Mouse (Mus musculus) ZHBTc4 (cell line): ENCODE measurements at regions not wholly inside any gene's neighbourhood (a gene's known extent, or its start where the extent isn't known, plus 50 kb on each side); places are given as distances from the start of the nearest gene placed in this dataset.

Experiments used
- DNase-seq: peaks from one replicate; pipeline ENCODE4 v3.0.0-alpha.2; 2011; ENCODE audit warnings: low read depth, low spot score

DNA sequence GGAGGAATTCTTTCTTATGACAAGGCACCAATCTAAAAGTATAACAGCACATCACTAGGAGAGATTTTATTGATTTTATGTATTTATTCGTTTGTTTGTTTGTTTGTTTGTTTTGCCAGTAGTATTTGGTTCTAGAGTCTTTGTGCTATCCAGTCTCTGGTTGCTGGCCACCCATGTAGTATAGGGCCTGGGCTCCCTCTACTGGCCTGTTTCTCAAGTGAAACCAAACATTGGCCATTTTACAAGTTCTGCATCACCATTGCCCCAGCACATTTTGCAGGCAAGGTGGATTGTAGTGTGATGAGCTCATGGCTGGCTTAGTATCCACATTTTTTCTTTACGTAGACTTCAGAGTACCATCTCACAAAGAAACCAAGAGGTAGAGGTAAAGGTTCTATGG lies 376.9 kb upstream of the Luzp2 start:
- peak; percentile 35 for DNase-seq

GRCm38 (mm10) chr7:54491254-54491653 lies 344.0 kb upstream of the Luzp2 start:
- DNase-seq: no peak

- DNase-seq: no peak
Observed at GRCm38 (mm10) chr7:54505235-54505634, 330.1 kb upstream of the Luzp2 start.

- DNase-seq: no peak
Observed at GRCm38 (mm10) chr7:54507006-54507405, 328.3 kb upstream of the Luzp2 start.

DNA sequence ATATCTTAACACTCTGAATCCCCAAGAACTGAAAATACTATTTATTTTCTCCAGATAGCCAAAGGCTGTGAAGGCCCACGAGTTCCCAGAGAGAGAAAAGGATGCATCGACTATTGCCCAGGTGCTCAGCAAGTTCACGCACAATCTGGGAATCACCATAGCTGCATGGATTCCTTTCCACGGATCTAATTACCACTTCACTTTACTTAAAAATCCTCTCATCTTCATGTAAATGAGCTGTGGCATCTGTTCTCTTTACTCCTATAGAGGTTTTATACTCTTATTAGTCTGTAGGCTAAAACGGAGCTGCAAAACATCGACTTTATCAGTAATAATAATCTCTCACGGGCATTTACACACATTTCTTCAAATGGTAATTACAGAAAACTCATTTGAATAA lies 299.6 kb upstream of the Luzp2 start:
- DNase-seq: no peak

DNA sequence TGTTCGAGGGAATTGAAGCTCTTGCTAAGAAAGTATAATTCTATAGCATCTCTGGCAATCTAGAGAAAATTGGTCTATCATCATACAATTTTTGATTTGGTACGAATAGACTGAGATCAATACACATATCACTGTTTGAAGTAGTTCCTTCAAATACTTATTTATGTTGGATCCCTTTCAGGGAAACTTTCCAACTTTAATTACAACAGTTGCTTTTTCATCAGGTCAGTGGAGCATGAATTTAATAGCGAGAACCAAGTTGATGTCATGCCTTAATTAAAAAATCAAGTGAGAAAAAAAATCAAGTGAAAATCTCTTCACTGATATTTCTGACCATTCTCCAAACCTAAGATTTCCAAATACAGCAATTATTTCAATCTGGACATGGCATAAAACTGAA lies 277.9 kb upstream of the Luzp2 start:
- no peak for DNase-seq

- DNase-seq: no peak
Observed at GRCm38 (mm10) chr7:54565569-54566179, 269.6 kb upstream of the Luzp2 start.

- DNase-seq: no peak
Observed at GRCm38 (mm10) chr7:54599776-54600175, 235.5 kb upstream of the Luzp2 start.

DNA sequence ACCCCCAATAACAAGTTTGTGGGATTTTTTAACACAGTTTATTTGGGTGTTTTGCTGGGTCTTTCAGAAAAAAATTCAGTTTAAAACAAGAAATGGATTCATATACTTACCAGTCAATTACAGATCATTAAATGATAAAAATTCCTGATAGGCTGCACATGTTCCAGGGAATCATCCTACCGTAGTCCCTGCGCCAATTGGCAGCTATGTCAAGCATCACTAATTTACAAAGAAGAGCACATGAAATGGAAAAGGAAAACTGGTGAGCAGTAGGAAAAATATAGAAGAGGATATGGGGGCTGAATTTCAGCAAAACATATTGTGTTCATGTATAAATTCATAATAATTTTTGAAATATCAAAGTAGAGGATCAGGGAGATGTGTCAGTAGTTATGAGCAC lies 212.9 kb upstream of the Luzp2 start:
- DNase-seq: no peak

GRCm38 (mm10) chr7:54633930-54634329 lies 201.4 kb upstream of the Luzp2 start:
- DNase-seq: no peak

GRCm38 (mm10) chr7:54634348-54635035 lies 200.8 kb upstream of the Luzp2 start:
- DNase-seq: no peak

DNA sequence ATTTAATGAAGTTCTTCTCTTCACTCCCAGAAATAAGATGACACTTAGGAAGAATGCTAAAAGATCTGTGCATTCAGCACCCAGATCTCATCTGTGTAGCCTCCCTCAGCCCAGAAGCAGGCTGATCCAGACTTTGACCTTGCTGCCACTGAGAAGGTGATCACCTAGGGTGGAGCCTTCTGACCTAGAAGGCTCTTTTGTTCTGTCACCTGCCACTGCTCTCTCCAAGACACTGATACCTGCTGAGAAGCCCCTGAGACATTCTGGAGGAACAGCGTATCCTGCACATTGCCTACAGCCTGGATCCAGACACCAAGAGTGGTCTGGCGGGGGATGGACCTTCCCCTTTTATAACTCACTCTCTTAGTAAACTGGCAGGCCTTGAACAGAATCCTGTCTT lies 190.0 kb upstream of the Luzp2 start:
- DNase-seq: peak; percentile 32

GRCm38 (mm10) chr7:54649025-54649424 lies 186.3 kb upstream of the Luzp2 start:
- DNase-seq: no peak
